Mouse (Mus musculus): Measurements from ENCODE around the gene Sema6b.
"Not testable (repeated sequence)": the region's sequence is repeated elsewhere in the genome, so short reads cannot be mapped to it uniquely, and the experiment has no call there.

Gene Sema6b

DNA sequence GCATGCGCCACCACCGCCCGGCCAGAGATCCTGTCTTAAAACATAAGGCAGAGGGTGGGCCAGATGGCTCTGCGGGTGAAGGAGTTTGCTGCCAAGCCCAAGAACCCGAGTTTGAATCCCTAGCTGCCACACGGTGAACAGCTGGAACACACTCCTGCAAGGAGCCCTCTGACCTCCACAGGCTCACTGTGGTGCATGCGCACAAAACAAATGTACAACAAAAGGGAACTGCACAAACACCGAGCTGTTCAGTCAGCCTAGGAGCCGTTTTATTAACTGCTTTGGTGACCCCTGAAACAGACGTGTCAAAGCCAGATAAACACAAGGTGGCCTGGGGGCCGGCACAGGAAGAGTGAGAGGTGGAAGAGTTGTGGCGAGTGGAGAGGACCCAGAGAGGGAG lies 20.7 kb downstream of the Sema6b start:
- DNase-seq (ENCODE audit: low spot score in 2 of 2): no peak

- DNase-seq (ENCODE audit: low spot score in 2 of 2): peak in 1 of 2 experiments; percentile 55
These were observed 22.9 kb downstream of the Sema6b start, which contains the start of gene Plin5 for GRCm38 (mm10) chr17:56117251-56117710. Gene Plin5, minus strand, starts transcription at chr17:56117596.

DNA sequence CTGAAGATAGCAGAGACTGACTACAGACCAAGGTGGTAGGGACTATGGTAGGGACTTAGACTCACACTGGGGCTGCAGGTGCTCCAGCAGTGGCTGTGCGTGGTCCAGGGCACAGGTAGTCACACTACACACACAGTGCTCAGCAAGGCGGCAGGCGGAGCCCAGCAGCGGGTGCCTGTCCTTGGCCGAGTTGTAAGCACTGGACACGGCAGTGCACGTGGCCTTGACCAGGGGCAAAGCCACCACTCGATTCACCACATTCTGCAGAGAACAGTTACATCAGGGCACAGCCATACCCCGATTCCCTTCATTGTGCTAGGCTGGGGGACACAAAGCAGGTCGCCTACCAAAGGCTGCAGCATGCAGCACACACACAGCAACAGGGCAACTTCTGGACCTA lies 23.9 kb downstream of the Sema6b start:
- DNase-seq (ENCODE audit: low spot score in 2 of 2): no peak

GRCm38 (mm10) chr17:56112743-56113142 lies 27.4 kb downstream of the Sema6b start:
- DNase-seq (ENCODE audit: low spot score in 2 of 2): no peak

GRCm38 (mm10) chr17:56111864-56112263 lies 28.3 kb downstream of the Sema6b start:
- peak in 1 of 2 experiments; percentile 51 for DNase-seq (ENCODE audit: low spot score in 2 of 2)

DNA sequence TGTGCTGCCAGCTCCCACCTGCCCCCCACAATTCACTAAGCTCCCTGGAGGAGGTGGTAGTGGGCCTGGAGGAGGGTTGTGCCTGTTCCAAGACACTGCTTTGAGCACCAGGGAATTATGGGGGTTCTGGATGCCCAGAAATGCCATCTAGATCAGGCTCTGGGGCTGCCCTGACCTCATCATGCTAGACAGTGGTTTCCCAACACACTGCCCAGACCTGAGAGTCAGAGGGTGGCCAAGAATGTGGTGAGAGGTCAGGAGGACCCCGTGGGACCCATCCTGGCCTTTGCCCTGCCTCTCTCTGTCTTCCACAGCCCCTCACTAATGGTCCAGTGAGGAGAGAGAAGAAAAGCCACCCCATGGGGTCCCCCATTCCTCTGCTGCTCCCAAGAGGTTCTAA lies 29.1 kb downstream of the Sema6b start:
- peak in 1 of 2 experiments; percentile 43 for DNase-seq (ENCODE audit: low spot score in 2 of 2)

- peak in 1 of 2 experiments; percentile 66 for DNase-seq (ENCODE audit: low spot score in 2 of 2)
These were observed 29.6 kb downstream of the Sema6b start for GRCm38 (mm10) chr17:56110571-56110970.

DNA sequence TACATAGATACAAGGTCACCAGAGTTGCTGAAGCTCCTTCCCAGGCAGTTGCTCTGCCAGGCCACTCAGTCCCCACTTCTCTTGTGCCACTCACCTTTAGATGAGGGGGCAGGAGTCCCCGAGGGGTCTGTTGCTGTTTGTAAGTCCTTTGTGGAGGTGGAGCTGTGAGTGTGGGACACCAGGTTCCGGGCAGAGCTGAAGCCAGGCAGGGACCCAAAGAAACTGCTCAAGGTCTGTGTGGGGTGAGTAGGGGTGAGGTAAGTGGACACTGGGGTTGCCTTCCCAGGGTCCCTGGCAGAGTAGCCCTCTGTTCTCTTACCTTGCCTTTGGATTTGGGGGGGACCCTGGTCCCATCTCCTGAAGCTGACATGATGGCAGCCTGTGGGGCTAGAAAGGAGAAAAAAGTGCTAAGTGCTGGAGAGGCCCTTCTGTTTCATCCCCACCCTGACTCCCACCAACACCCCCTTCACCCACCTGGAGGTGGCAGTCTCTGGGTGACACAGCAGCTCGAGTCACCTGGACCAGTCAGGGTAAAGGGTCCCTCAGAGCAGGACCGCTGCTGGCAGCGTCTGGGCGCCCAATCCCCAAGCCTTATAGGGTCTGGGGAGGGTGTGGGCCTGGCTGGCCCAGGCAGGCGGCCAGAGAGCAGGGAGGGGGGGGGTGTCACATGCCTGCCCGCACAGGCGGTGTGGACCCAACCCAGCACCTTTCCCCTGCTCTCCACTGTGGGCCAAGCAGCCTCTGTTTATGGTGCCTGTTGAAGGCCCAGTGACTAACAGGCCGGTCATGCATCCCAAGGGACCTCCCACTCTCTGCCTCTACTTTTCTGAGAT lies 30.7 kb downstream of the Sema6b start, which contains the start of gene Plin4:
Gene Plin4 (minus strand): TSS at position 585 of the 833 bp plus-strand sequence.
- peak; percentile 61 to 83 for DNase-seq (ENCODE audit: low spot score in 2 of 2)

DNA sequence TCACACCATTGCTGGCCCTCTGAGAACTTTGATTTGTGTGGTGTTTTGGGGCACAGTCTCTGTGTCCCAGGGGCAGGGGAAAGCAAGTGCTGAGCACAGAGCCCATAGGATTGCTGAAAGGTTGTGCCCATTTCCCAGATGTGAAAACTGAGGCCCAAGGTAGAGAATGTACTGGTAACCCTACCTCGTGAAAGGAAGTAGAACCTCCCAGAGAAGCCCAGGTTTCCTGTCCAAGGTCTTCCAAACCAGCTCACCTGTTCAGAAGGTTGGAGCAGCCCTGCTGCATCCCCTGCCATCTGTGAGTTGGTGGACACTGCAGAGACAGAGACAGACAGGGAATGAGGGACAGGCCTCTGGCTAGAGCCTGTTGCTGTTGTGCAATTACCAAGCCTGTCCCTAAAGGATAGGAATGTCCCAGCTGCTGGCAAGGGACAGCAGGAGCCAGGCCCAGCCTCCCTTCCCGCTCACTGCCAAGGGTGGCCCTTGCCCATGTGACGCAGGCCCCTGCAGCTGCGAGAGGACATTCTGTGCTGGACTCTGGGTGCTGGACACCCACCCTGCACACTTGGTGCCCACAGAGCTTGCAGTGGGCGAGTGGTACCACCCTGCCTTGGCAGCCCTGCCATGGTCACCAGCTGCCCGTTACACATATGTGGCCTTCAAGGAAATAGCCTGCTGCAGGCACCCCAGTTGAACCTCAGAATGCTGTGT lies 31.7 kb downstream of the Sema6b start:
- peak in 1 of 2 experiments; percentile 67 for DNase-seq (ENCODE audit: low spot score in 2 of 2)

DNA sequence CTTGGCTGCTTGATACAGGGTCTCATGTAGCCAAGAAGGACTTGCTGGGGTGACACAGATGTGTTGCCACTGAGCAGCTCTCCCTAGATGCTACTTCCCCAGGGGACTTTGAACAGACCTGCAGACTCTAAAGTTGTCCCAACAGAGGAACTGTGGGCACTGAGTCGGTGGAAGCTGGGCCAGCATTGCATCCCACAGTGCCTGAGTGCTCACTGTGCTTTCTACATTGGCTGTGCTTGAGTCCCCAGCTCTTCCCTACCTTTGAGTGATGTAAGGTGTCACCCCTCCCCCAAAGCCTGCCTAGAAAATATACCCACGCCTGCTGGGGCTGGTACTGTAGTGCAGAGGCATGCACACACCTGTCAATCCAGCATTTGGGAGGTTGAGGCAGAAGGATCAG lies 32.4 kb downstream of the Sema6b start:
- no peak for DNase-seq (ENCODE audit: low spot score in 2 of 2)

DNA sequence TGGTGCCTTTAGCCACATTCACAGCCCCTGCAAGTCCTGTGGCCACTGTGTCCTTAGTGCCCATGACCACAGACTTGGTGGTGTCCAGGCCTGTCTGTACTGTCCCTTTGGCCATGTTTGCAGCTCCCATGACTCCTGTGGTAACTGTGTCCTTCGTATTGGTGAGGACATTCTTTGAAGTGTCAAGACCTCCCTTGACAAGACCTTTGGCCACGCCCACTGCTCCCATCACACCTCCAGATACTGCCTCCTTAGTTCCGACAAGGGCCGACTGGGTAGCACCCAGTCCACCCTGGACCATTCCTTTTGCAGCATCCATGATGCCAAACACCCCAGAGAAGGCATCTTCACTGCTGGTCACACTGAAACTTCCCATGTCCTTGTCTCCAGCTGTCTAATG lies 33.2 kb downstream of the Sema6b start:
- DNase-seq (ENCODE audit: low spot score in 2 of 2): no peak

DNA sequence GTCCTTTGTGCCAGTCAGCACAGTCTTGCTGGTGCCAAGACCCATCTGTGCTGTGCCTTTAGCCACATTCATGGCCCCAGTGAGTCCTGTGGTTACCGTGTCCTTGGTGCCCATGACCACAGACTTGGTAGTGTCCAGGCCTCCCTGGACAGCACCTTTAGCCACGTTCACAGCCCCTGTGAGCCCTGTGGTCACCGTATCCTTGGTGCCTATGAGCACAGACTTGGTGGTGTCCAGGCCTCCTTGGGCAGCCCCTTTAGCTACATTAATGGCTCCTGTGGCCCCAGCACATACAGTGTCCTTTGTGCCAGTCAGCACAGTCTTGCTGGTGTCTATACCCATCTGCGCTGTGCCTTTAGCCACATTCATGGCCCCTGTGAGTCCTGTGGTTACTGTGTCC lies 33.7 kb downstream of the Sema6b start:
- DNase-seq (ENCODE audit: low spot score in 2 of 2): not testable (repeated sequence)

- DNase-seq (ENCODE audit: low spot score in 2 of 2): not testable (repeated sequence)
These were observed 35.3 kb downstream of the Sema6b start for GRCm38 (mm10) chr17:56104821-56105220.

- DNase-seq (ENCODE audit: low spot score in 2 of 2): peak in 1 of 2 experiments; percentile 45
These were observed 36.5 kb downstream of the Sema6b start for GRCm38 (mm10) chr17:56103465-56104285.

- no peak for DNase-seq (ENCODE audit: low spot score in 2 of 2)
These were observed 37.2 kb downstream of the Sema6b start for GRCm38 (mm10) chr17:56102927-56103326.

GRCm38 (mm10) chr17:56102158-56102557 lies 38.0 kb downstream of the Sema6b start:
- DNase-seq (ENCODE audit: low spot score in 2 of 2): no peak

DNA sequence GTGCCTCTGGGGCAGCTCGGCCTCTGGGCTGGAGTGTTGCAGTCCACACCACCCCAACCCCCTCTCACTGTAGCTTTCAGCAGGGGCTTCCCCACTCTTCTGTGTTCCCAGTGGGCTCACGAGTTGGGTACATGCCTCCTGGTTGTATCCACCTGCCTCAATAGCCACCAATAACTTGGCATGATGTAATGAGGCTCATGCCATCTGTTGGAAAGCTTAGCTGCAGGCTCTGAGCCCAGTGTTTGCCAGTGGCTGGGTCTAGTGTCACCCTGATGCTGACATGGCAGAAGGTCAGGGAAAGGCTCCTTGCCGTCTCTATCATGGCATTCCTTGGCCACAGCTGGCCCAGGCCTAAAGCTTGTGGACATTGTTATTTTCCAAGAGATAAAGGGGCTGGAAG lies 39.3 kb downstream of the Sema6b start:
- DNase-seq (ENCODE audit: low spot score in 2 of 2): no peak

DNA sequence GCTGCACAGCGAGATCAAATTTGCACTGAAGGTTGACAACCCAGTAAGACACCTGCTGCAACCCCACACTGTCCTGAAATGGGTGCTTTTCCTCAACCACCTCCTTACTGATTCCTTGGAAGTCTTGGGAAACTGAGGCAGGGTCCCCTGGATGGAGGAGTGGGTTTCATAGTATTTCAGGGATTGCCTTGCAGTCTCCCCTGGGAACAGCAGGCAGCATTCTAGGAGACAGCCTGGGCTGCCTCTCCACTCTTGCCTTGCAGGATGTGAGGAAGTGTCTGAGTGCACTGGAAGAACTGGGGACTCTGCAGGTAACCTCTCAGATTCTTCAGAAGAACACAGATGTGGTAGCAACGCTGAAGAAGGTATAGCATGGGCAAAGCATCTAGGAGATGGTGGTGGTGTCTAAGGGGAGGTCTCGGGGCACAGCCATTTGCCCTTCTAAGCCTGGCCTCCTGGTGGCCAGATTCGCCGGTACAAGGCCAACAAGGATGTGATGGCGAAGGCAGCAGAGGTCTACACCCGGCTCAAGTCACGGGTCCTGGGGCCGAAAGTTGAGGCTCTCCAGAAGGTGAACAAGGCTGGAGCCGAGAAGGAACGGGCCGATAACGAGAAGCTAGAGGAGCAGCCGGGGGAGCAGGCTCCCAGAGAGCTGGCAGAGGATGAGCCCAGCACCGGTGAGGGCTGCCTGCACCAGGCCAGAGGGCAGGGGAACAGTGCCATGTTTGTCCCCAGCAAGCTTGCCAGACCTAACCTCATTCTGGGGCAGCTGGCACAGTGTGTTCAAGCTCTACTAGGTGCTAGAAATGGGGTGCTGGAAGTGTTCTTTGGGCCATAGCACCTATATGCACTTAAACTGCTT lies 41.2 kb downstream of the Sema6b start:
- DNase-seq (ENCODE audit: low spot score in 2 of 2): no peak

DNA sequence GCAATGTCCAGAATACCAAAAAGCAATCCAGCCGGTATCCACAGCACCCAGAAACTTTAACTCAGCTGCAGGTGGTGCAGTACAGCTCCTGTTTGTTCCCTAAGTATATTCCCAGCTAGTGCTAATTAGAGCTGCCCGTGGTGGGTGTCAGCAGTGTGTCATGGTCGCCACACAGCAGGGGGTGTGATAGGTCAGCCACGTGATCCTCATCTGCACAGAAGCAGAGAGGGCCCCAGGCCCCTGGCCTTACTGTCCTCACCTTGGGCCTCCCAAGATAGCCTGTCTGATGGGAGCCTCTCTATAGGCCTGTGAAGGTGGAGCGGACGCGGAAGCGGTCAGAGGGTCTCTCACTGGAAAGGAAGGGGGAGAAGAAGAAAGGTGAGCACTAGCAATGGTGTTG lies 42.0 kb downstream of the Sema6b start:
- no peak for DNase-seq (ENCODE audit: low spot score in 2 of 2)

GRCm38 (mm10) chr17:56096883-56097282 lies 43.3 kb downstream of the Sema6b start:
- DNase-seq (ENCODE audit: low spot score in 2 of 2): no peak

GRCm38 (mm10) chr17:56092794-56093193 lies 47.3 kb downstream of the Sema6b start:
- DNase-seq (ENCODE audit: low spot score in 2 of 2): peak in 1 of 2 experiments; percentile 53

All from urinary bladder, postnatal 36 days (tissue).